Mouse (Mus musculus) stomach, embryonic 14.5 days (tissue): ENCODE measurements around the gene G0s2. TPM values are rescaled to one million over a fixed set of nuclear protein-coding genes. Genes with fewer than 3 reads are reported as not detected.
A peak's percentile ranks its signal among the peaks of the same experiment; 100 is the strongest.

Source experiments
- ATAC-seq: fragments of 200-750 bp; cut with Nextera tagmentation; 2 replicates; pipeline ENCODE4 v1.8.0; 2017; ENCODE audit warnings: low read depth, moderate TSS enrichment; ENCODE audit not compliant: insufficient number of reproducible peaks, insufficient read depth, low FRiP score
- H3K27ac ChIP-seq: fragments of 300-500 bp; sonication (generic); 2 replicates; pipeline ENCODE4 v1.5.1; 2014; ENCODE audit warnings: mild to moderate bottlenecking, low read length, moderate library complexity, mixed read lengths
- H3K27me3 ChIP-seq: fragments of 300-500 bp; sonication (generic); 2 replicates; pipeline ENCODE4 v1.6.1; 2014; ENCODE audit warnings: low read length, control low read depth, mixed read lengths; ENCODE audit not compliant: control insufficient read depth, insufficient read depth
- H3K36me3 ChIP-seq: fragments of 300-500 bp; sonication (generic); 2 replicates; pipeline ENCODE4 v1.6.1; 2014; ENCODE audit warnings: mild to moderate bottlenecking, control low read depth, low read length, moderate library complexity, mixed read lengths; ENCODE audit not compliant: control insufficient read depth, insufficient read depth
- H3K4me1 ChIP-seq: fragments of 300-500 bp; sonication (generic); 2 replicates; pipeline ENCODE4 v1.6.1; 2014; ENCODE audit warnings: low read length, control low read depth, mixed read lengths; ENCODE audit not compliant: control insufficient read depth, insufficient read depth
- H3K4me2 ChIP-seq: fragments of 300-500 bp; sonication (generic); replicated peaks from 2 replicates; pipeline ENCODE4 v1.6.1; 2014; ENCODE audit warnings: low read depth, low read length, control low read depth
- H3K4me3 ChIP-seq: fragments of 300-500 bp; sonication (generic); 2 replicates; pipeline ENCODE4 v1.5.1; 2014; ENCODE audit warnings: low read depth, low read length, control low read depth
- H3K9ac ChIP-seq: fragments of 300-500 bp; sonication (generic); replicated peaks from 2 replicates; pipeline ENCODE4 v1.6.1; 2014; ENCODE audit warnings: low read depth, mild to moderate bottlenecking, control low read depth, low read length, moderate library complexity, mixed read lengths
- H3K9me3 ChIP-seq: fragments of 300-500 bp; sonication (generic); 2 replicates; pipeline ENCODE4 v1.6.1; 2016; ENCODE audit warnings: low read depth, low read length, control low read depth; ENCODE audit not compliant: control insufficient read depth
- WGBS: fragments of 180-500 bp; shearing (Covaris S2); extraction: QIAGEN DNeasy Blood & Tissue Kit; methylation state at CpG from one replicate; pipeline ENCODE4 v1.1.7; 2014; 5-methylcytosine and 5-hydroxymethylcytosine counted together
- polyA plus RNA-seq: library from polyadenylated mRNA; unstranded; fragments of >200 nt; fragmentation: Nextera tagmentation; extraction: Ambion mirVana; gene quantifications from 2 replicates; pipeline ENCODE4 v1.2.1, GENCODE M21; 2014

The G0s2 gene
- polyA plus RNA-seq, 1 experiment from 2014 or later = 26.5 TPM

DNA sequence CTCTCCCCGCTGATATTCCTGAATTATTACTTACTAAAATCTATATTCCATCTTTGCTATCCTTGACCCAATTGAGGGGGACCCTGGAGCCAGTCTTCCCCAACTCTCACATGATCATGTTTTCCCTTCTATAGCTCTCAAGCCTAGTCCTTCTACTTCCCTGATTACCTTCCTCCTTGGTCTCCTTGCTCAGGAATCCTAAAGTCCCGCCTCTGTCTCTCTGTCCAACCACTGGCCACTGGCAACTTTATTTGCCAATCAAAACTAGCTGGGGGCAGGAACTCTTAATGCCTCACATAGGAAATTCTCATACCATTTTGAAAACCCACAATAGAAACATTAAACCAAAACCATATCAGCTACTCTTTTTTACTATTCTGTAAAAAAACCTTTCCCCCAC lies 8.3 kb upstream of the G0s2 start:
- H3K27me3 ChIP-seq = no peaks in the 10 kb centered on the region
- no peak for ATAC-seq
- H3K4me2 ChIP-seq = no peak overlapping the region
- no peaks in the 10 kb centered on the region for H3K36me3 ChIP-seq
- no peak overlapping the region for H3K27ac ChIP-seq
- H3K4me1 ChIP-seq = no peaks in the 10 kb centered on the region
- no peak overlapping the region for H3K9ac ChIP-seq
- H3K4me3 ChIP-seq = no peak overlapping the region
- no peaks in the 10 kb centered on the region for H3K9me3 ChIP-seq
- 83% methylated on average over 2 of the region's 2 CpGs for WGBS

DNA sequence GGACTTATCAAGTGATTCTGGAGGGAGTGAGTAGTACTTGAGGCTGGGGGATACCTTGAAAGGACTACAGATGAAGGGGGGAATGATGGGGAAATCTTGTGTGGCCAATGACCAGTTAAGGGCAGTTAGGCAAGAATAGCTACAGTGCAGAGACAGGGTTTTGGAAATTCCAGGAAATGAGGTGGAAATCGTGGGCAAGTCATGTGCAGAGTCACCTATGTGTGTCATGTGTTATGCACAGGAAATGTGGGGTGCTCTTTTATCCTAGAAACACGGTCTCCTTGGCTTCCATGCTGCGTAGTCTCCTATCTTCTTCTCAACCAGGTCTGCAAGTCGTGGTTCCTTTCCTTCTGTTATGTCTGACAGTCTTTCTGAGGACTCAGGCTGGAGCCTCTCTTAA lies 6.5 kb upstream of the G0s2 start:
- no peaks in the 10 kb centered on the region for H3K4me1 ChIP-seq
- WGBS = 81% methylated on average over 4 of the region's 4 CpGs
- no peaks in the 10 kb centered on the region for H3K9me3 ChIP-seq
- H3K27me3 ChIP-seq = no peaks in the 10 kb centered on the region
- ATAC-seq = no peak
- no peak overlapping the region for H3K27ac ChIP-seq
- H3K36me3 ChIP-seq = no peaks in the 10 kb centered on the region
- H3K9ac ChIP-seq = no peak overlapping the region
- H3K4me2 ChIP-seq = no peak overlapping the region
- no peak overlapping the region for H3K4me3 ChIP-seq

DNA sequence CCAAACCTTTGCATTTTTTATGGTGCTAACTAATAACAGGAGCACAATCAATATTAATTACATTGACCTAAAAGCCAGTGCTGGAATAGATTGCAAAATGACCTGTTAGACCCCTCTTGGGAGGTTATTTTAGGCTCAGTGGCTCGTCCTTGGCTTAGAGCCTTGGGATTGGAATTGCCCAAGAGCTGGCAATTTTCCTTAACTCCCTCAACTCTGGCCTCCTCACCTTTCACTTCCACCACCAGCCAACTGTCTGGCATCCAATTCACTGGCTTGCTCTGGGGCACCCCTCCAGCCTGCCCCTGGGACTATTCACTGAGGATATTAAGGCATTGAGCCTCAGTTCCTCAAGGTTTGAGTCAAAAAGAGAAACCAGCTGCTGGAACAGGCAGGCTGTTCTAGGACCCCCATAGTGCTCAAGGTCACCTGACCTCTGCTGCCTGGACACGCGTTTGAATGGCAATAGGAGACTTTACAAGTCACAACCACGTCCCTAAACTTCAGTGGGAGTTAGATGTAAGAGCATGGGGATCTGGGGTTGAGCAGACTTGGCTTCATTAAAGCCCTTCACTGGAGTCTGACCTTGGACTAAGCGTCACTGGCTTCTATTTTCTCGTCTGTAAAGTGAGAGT lies 5.5 kb upstream of the G0s2 start:
- no peak for ATAC-seq
- Histone ChIP-seq H3K9ac (no peak overlapping the region), H3K27ac (no peak overlapping the region), H3K36me3 (no peaks in the 10 kb centered on the region), H3K4me3 (no peak overlapping the region), H3K9me3 (no peaks in the 10 kb centered on the region), H3K27me3 (no peaks in the 10 kb centered on the region), H3K4me2 (no peak overlapping the region), H3K4me1 (no peaks in the 10 kb centered on the region)
- WGBS = 55% methylated on average over 6 of the region's 6 CpGs

DNA sequence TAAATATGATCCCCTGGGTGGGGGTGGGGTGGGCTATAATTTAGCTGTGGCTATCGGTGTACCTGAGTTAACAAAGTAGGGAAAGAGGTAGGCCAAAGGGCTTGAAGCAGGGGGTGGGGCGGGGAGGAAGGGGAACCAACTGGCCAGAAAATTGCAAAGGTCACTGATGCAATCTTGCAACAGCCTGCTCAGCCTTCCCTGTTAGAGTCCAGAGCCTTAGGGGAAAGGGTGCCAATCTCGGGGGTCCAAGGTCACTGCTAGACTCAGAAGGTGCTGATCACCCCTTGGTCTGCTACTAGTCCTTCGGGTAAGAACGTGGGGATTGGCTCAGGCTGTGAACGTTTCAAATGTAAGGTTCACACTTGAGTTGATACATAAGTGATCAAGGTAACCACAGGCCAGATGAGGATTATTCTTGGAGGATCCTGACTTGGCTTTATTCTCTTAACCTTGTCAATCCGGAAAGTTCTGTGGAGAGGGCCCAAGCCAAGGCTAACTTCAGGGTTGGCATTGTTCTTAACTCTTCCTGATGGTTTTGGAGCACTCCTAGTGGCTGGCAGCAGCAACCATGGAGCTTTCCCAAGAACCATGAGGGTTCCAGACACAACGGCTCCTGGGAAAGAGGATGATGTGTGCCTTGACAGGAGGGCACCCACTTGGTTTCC lies 1.5 kb upstream of the G0s2 start:
- Histone ChIP-seq H3K4me3 (no peak overlapping the region), H3K4me2 (no peak overlapping the region), H3K36me3 (no peaks in the 10 kb centered on the region), H3K9ac (no peak overlapping the region), H3K27ac (no peak overlapping the region), H3K9me3 (no peaks in the 10 kb centered on the region), H3K27me3 (no peaks in the 10 kb centered on the region), H3K4me1 (peaks cover 12% of the 10 kb centered on the region; the same call in 1 of the 2 replicates)
- 78% methylated on average over 8 of the region's 8 CpGs for WGBS
- no peak for ATAC-seq

DNA sequence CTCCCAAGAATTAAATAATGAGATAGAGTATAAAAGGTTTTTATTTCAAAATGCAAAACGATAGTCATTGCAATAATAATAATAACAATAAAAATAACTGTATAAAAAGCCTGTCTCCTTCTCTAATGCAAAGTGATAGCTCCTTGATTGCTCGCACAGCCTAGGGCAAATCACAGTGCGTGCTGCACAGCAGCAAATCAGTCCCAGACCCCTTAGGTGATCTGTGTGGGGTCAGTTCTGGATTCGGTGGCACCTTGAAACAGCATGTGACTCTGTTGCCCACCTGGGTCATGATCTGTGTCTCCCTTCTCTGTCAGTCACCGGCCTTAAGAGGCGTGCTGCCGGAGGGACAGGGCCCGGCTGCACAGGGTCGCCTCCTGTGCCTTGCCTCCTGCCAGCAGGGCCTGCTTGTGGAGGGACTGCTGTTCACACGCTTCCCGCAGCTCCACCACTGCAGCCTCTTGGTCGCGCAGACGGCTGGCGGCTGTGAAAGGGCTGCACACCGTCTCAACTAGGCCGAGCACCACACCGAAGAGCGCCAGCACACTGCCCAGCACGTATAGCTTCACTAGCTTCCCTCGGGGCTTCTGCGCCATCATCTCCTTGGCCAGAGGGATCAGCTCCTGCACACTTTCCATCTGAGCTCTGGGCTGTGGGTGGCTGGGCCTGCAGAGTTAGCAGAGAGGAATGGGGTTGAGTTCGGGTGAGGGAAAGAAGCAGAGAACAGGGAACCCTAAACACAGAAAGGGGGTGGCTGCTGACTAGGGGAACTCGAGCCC lies 691 bp downstream of the G0s2 start:
- H3K4me2 ChIP-seq = peak overlapping the region; percentile 70
- peak; percentile 29; the same call in 1 of the 2 replicates for ATAC-seq
- H3K36me3 ChIP-seq = no peaks in the 10 kb centered on the region
- peak overlapping the region; percentile 52 for H3K9ac ChIP-seq
- 17% methylated on average over 24 of the region's 24 CpGs for WGBS
- H3K27ac ChIP-seq = peak overlapping the region; percentile 86
- H3K4me1 ChIP-seq = peaks cover 12% of the 10 kb centered on the region; the same call in 1 of the 2 replicates
- H3K27me3 ChIP-seq = no peaks in the 10 kb centered on the region
- H3K9me3 ChIP-seq = no peaks in the 10 kb centered on the region
- H3K4me3 ChIP-seq = peak overlapping the region; percentile 39

DNA sequence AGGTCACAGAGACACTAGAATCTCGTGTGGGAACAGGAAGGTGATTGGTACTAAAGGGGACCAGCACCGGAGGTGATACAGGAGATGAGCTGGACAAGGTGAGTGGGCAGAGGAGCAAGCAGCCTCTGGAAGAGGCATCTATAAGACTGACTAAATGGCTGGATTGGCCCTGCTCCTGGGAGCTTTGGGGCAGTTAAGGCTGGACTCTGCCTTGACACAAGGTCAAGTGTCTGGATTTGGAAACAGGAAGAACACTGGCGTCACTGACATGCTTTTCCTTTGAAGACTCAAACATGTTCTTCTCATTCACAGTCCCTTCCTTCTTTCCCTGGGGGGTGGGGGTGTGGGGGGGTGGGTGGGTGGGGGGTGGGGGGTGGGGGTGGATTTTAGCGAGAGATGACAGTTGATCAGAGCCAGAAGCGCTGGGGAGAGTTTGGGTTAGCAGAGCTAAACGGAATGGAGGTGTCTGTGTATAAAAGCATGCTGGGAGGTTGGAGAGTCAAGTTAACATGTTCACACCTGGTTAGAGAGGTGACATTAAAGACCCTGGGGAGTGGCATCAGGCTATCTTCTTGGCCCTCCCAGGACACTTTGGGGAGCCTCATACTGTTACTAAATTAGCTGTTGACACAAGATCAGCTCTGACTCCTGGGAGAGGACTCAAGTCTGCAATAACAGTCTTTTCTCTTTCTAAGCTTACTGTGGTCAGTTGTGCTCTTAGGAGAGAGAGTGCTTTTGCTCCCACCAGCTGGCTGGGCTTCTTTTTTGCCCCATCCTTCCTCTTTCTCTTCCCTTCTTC lies 1.9 kb downstream of the G0s2 start:
- H3K4me3 ChIP-seq = no peak overlapping the region
- no peak for ATAC-seq
- H3K9me3 ChIP-seq = no peaks in the 10 kb centered on the region
- peaks cover 12% of the 10 kb centered on the region; the same call in 1 of the 2 replicates for H3K4me1 ChIP-seq
- 47% methylated on average over 6 of the region's 6 CpGs for WGBS
- no peaks in the 10 kb centered on the region for H3K36me3 ChIP-seq
- H3K27me3 ChIP-seq = no peaks in the 10 kb centered on the region
- H3K27ac ChIP-seq = no peak overlapping the region
- no peak overlapping the region for H3K9ac ChIP-seq
- H3K4me2 ChIP-seq = peak overlapping the region; percentile 70

DNA sequence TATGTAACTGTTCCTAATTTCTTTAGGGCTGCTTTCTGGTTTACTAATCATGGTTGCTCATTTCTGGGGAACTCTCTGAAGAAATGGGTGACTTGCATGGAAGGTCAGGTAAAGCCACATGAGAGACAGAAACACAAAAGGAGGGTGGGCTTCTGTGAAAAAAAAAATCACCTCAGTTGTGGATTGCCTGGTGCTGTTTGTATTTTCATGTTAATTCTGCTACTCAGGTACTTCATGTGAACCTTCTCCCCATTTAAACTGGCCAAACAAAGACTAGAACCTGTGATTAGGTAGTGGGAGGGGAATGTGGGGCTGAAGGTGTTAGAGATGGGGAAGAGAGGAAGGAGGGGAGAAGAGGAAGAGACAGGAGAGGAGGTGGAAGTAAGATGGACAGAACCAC lies 7.3 kb downstream of the G0s2 start:
- ATAC-seq = no peak
- Histone ChIP-seq H3K4me1 (no peaks in the 10 kb centered on the region), H3K27ac (no peak overlapping the region)

DNA sequence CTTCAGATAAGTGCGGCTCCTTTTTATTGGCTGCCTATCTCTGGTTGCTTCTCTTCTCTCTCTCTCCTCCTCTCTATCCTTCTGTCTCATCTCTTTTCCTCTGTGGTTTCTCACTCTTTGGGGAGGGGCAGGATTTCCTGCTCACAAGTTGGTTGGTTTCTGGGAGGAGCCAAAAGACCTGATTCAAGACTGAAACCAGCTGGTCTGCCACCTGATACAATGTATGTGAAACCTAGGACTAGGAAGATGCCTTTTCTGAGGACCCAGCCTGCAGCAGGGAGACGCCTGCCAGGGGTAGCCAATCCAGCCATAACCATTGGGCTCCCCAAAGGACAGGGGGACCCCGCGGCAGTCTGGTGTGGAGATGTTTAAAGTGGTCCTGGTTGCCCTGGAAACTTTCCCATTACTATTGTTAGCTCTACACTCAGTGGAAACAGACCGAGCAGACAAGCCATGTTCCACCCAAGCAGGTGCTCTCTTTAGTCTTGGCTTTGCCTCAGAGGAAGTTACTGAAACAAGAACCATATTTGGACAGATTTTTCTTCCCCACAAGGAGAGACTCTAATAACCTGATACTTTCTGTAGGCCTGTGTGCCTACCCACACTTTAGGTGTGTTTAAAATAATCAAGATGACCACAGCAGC lies 8.9 kb downstream of the G0s2 start, which contains the start of gene Hsd11b1:
Gene Hsd11b1 (minus strand): TSS at position 121 of the 644 bp plus-strand sequence.
- Histone ChIP-seq H3K9me3 (no peaks in the 10 kb centered on the region), H3K36me3 (no peaks in the 10 kb centered on the region), H3K4me1 (no peaks in the 10 kb centered on the region), H3K27ac (no peak within 1 kb of the TSS), H3K27me3 (no peaks in the 10 kb centered on the region), H3K9ac (no peak within 1 kb of the TSS), H3K4me2 (no peak within 1 kb of the TSS), H3K4me3 (no peak within 1 kb of the TSS)
- no peak for ATAC-seq
- 65% methylated on average over 5 of the region's 5 CpGs for WGBS

More for the DNA sequence above, 7.3 kb downstream of the G0s2 start:
- Histone ChIP-seq H3K27me3 (no peaks in the 10 kb centered on the region), H3K4me2 (no peak overlapping the region), H3K9ac (no peak overlapping the region), H3K36me3 (no peaks in the 10 kb centered on the region), H3K4me3 (no peak overlapping the region), H3K9me3 (no peaks in the 10 kb centered on the region)
